Mouse (Mus musculus) hindbrain, postnatal 0 days (tissue): ENCODE measurements around the gene Arrdc2. TPM values are rescaled to one million over a fixed set of nuclear protein-coding genes. Genes with fewer than 3 reads are reported as not detected.

Experiments
- ATAC-seq: fragments of 200-750 bp; cut with Nextera tagmentation; 2 replicates; pipeline ENCODE4 v1.8.0; 2017; ENCODE audit warnings: mild to moderate bottlenecking, moderate TSS enrichment, moderate library complexity
- DNase-seq: peaks from one replicate; pipeline ENCODE4 v3.0.0-alpha.2; 2015; ENCODE audit warnings: low spot score
- H3K27ac ChIP-seq: fragments of 300-500 bp; sonication (generic); 2 replicates; pipeline ENCODE4 v1.5.1; 2014; ENCODE audit warnings: mild to moderate bottlenecking
- H3K27me3 ChIP-seq: fragments of 300-500 bp; sonication (generic); 2 replicates; pipeline ENCODE4 v1.6.1; 2014; ENCODE audit warnings: low read length, mixed read lengths; ENCODE audit not compliant: insufficient read depth
- H3K36me3 ChIP-seq: fragments of 300-500 bp; sonication (generic); 2 replicates; pipeline ENCODE4 v1.6.1; 2014; ENCODE audit warnings: low read length, mixed read lengths; ENCODE audit not compliant: insufficient read depth
- H3K4me1 ChIP-seq: fragments of 300-500 bp; sonication (generic); 2 replicates; pipeline ENCODE4 v1.6.1; 2014; ENCODE audit warnings: antibody characterized with exemption, low read length, mixed read lengths; ENCODE audit not compliant: insufficient read depth
- H3K4me2 ChIP-seq: fragments of 300-500 bp; sonication (generic); 2 replicates; pipeline ENCODE4 v1.6.1; 2014; ENCODE audit warnings: low read depth, mild to moderate bottlenecking, low read length, moderate library complexity, mixed read lengths
- H3K4me3 ChIP-seq: fragments of 300-500 bp; sonication (generic); 2 replicates; pipeline ENCODE4 v1.5.1; 2014; ENCODE audit warnings: low read length
- H3K9ac ChIP-seq: fragments of 300-500 bp; sonication (generic); replicated peaks from 2 replicates; pipeline ENCODE4 v1.6.1; 2014; ENCODE audit warnings: mild to moderate bottlenecking, low read length, moderate library complexity, mixed read lengths
- H3K9me3 ChIP-seq: fragments of 300-500 bp; sonication (generic); 2 replicates; pipeline ENCODE4 v1.6.1; 2016; ENCODE audit warnings: low read length, mixed read lengths
- CTCF ChIP-seq: IDR thresholded peaks from 2 replicates; pipeline ENCODE4 v1.5.1; 2016; ENCODE audit warnings: antibody characterized with exemption, control low read depth, low read depth
- WGBS: fragments of 180-500 bp; shearing (Covaris S2); extraction: QIAGEN DNeasy Blood & Tissue Kit; methylation state at CpG from one replicate; pipeline ENCODE4 v1.1.7; 2014; 5-methylcytosine and 5-hydroxymethylcytosine counted together
- polyA plus RNA-seq: library from polyadenylated mRNA; unstranded; fragments of >200 nt; fragmentation: Nextera tagmentation; extraction: Ambion mirVana; gene quantifications from 2 replicates; pipeline ENCODE4 v1.2.1, GENCODE M21; 2015
- total RNA-seq: library from RNA; depleted of rRNA; stranded (reverse); fragments of >200 nt; gene quantifications from 2 replicates; pipeline ENCODE4 v1.2.3, GENCODE M21; 2014

Gene Arrdc2
- total and polyA plus RNA-seq, 2 experiments from 2014 or later = 4.6 to 17.1 TPM

DNA sequence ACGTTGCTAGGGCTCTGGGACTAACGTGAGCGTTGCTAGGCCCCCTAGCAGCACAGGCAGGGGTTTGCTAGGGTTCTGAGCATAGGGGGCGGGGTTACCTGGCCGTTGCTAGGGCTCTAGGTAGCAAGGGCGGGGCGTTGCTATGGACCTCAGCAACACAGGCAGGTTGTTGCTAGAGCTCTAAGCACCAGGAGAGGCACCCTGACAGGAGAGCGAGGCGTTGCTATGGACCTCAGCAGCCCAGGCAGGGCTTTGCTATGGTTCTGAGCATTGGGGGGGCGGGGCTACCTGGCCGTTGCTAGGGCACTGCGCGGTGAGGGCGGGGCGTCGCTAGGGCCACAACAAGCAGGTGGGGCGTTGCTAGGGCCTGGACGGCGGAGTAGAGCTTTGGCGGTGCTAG is 46.8 kb downstream of the Arrdc2 start:
- Histone ChIP-seq H3K27me3 (no peaks in the 10 kb centered on the region), H3K4me1 (peaks cover 14% of the 10 kb centered on the region), H3K9me3 (no peaks in the 10 kb centered on the region), H3K27ac (peak overlapping the region; percentile 83), H3K9ac (peak overlapping the region; percentile 75), H3K4me3 (peak overlapping the region; percentile 68), H3K36me3 (no peaks in the 10 kb centered on the region; the same call in 1 of the 2 replicates), H3K4me2 (peak overlapping the region; percentile 80)
- DNase-seq (no peak), ATAC-seq (no peak)
- 2% methylated on average over 20 of the region's 20 CpGs for WGBS
- peak; percentile 37; the same call in 1 of the 2 replicates for TF ChIP-seq CTCF

DNA sequence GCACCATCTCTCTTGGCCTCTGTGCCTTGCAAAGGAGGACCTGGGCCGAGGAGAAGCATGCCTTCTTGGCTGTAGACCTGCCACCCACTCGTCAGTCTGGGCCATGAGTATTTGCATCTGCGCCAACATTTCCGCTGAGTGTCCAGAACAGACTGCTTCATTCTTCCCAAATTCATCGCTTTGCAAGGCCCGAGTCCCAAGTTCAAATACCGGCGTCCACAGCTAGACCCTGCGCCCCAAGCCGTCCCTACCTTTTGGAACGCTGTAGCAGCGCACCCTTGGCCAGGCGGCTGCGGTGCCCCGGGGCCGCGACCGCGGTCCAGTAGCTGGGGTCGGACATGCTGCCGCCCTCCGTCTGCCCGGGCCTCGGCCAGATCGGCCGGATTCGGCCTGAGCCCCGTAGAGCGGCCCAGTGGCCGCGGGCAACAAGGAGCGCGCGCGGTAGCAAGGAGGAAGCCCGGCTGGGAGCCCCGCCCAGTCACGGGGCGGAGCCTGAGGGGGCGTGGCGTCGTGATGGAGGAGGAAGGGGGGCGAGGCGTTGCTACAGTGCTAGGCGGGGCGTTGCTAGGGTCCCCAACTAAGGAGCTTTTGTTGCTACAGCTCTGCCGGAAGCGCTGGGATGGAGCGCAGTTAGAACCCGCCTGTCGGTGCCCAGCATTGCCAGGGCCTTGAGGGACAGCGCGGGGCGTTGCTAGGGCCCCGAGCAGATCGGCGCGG is 47.4 kb downstream of the Arrdc2 start:
- Histone ChIP-seq H3K4me2 (peak overlapping the region; percentile 80), H3K4me3 (peak overlapping the region; percentile 68), H3K9ac (peak overlapping the region; percentile 75), H3K9me3 (no peaks in the 10 kb centered on the region), H3K36me3 (peaks cover 3% of the 10 kb centered on the region; the same call in 1 of the 2 replicates), H3K27ac (peak overlapping the region; percentile 83), H3K27me3 (no peaks in the 10 kb centered on the region), H3K4me1 (peaks cover 12% of the 10 kb centered on the region)
- WGBS = 5% methylated on average over 58 of the region's 58 CpGs
- TF ChIP-seq CTCF = no peak
- peak; percentile 87 for ATAC-seq
- peak; percentile 98 for DNase-seq

DNA sequence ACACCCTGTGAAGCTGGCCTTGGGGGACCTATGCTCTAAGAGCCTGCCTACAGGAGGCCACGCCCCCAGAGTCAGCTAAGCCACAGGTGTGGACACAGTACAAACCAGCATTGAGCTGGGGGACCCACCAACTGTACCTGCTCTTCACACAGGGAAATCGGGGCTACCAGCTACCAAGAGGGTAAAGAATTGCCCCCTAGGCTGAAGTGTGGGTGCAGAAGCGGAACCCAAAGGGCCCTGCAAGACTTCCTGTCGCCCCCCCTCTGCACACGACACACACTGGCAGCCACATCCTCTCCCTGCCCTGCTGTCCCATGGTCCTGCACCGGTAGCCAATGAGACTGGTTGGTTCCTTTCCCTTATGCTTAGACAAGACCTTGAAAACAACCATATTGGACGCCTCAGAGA is 48.2 kb downstream of the Arrdc2 start:
- Histone ChIP-seq H3K4me3 (no peak overlapping the region), H3K4me2 (peak overlapping the region; percentile 80), H3K9ac (peak overlapping the region; percentile 75), H3K4me1 (peaks cover 12% of the 10 kb centered on the region), H3K9me3 (no peaks in the 10 kb centered on the region), H3K36me3 (peaks cover 9% of the 10 kb centered on the region; the same call in 1 of the 2 replicates), H3K27ac (no peak overlapping the region), H3K27me3 (no peaks in the 10 kb centered on the region)
- WGBS = 81% methylated on average over 6 of the region's 7 CpGs
- DNase-seq = no peak
- no peak for ATAC-seq
- no peak for TF ChIP-seq CTCF

DNA sequence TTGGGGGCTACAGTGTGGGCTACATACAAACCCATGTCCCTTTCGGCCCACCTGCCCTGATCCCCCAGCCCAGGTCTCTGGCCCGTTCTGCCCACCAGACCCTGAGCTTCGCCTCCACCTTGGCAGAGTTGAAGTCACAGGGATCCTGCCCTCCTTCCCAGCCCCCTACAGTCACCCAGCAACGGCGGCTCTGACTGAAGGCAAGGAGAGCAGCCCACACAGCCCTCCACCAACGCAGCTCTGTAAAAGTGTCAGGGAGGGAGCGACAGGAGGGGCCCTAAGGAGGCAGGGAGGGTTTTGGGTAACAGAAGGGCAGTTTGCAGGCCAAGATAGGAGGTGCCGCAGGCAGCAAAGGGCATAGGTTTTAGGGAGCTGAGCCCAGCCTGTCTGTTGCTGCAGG is 48.7 kb downstream of the Arrdc2 start:
- peak overlapping the region; percentile 75 for H3K9ac ChIP-seq
- DNase-seq = no peak
- 45% methylated on average over 8 of the region's 8 CpGs for WGBS
- H3K4me1 ChIP-seq = peaks cover 12% of the 10 kb centered on the region
- H3K27me3 ChIP-seq = no peaks in the 10 kb centered on the region
- TF ChIP-seq CTCF = no peak
- no peaks in the 10 kb centered on the region for H3K9me3 ChIP-seq
- ATAC-seq = no peak
- H3K36me3 ChIP-seq = peaks cover 14% of the 10 kb centered on the region
- peak overlapping the region; percentile 80 for H3K4me2 ChIP-seq
- H3K4me3 ChIP-seq = no peak overlapping the region
- no peak overlapping the region for H3K27ac ChIP-seq

DNA sequence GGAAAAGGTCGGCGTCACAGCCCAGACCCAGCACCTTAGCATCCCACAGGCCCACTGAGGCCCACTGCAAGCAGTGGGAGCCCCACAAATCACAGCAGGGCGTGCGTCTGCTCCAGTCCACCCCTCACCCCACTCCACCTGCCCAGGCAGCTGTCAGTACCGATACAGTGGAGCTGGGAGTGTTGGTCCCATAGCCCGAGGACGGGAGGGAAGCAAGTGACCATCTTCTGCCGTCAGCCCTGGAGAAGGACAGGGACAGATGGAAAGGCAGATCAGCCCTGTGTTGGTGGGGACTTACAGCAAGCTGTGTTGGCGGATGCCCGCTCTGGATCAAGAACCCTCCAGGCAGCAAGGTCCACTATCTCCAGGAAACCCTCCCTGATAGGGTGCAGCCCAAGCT is 50.5 kb downstream of the Arrdc2 start:
- no peak overlapping the region for H3K4me2 ChIP-seq
- no peaks in the 10 kb centered on the region for H3K27me3 ChIP-seq
- H3K4me3 ChIP-seq = no peak overlapping the region
- no peak for DNase-seq
- whole genome bisulfite sequencing = 80% methylated on average over 10 of the region's 10 CpGs
- H3K27ac ChIP-seq = no peak overlapping the region
- H3K36me3 ChIP-seq = peaks cover 29% of the 10 kb centered on the region
- no peaks in the 10 kb centered on the region for H3K9me3 ChIP-seq
- no peak for ATAC-seq
- peaks cover 12% of the 10 kb centered on the region for H3K4me1 ChIP-seq
- no peak for TF ChIP-seq CTCF
- no peak overlapping the region for H3K9ac ChIP-seq

DNA sequence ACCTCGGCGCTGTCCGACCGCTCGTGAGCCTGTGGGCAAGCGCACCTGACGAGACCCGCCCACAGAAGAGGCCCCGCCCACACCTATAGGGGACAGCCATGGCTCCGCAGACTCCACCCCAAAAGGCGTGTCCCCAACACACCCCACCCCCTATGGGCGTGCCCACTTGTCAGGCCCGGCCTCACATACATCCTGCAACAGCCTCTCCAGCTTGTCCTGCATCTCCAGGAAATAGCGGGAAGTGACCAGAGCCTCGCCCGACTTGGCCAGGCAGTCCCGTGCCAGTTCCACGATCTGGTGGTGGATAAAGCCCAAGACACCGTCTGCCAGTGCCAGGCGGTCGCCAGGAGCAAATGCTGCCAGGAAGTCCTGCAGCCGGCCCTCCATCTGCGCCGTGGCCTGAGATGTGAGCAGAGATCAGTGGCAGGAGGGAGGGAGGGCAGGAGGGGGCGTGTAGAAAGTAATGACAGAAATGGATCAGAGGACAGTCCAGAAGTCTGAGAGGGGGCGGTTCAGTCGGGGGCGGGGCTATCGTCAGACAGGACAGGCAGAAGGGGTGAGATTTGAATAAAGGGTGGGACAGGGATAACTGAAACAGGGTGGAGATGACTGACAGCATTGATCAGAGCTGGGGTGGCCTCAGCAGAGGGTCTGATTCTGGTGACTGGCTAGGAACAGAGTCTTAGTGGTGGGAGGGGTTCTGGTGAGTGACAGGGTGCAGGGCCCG is 51.4 kb downstream of the Arrdc2 start:
- TF ChIP-seq CTCF = no peak
- H3K9me3 ChIP-seq = no peaks in the 10 kb centered on the region
- H3K9ac ChIP-seq = 0 out of 2 replicates have a peak overlapping the region, but pooled peaks have one; percentile 9
- WGBS = 29% methylated on average over 30 of the region's 30 CpGs
- peaks cover 12% of the 10 kb centered on the region for H3K4me1 ChIP-seq
- peak; percentile 80 for DNase-seq
- peak overlapping the region; percentile 13; the same call in 1 of the 2 replicates for H3K4me2 ChIP-seq
- ATAC-seq = peak; percentile 36
- H3K27me3 ChIP-seq = no peaks in the 10 kb centered on the region
- H3K4me3 ChIP-seq = no peak overlapping the region
- no peak overlapping the region for H3K27ac ChIP-seq
- peaks cover 38% of the 10 kb centered on the region for H3K36me3 ChIP-seq
